Mouse (Mus musculus): ENCODE results near the gene Dgki. TPM values are rescaled to one million over a fixed set of nuclear protein-coding genes. Genes with fewer than 3 reads are reported as not detected.

Gene Dgki
- polyA plus RNA-seq, 1 experiment from 2014 or later: 5.9 TPM

- Histone ChIP-seq H3K4me2 (no peak overlapping the region), H3K9ac (no peak overlapping the region), H3K36me3 (no peaks in the 10 kb centered on the region), H3K9me3 (no peaks in the 10 kb centered on the region), H3K27ac (peak overlapping the region; percentile 25; the same call in 1 of the 2 replicates), H3K4me1 (replicated peaks) (no peaks in the 10 kb centered on the region), H3K4me3 (no peak overlapping the region), H3K27me3 (no peaks in the 10 kb centered on the region)
- ATAC-seq (ENCODE audit: low FRiP score): no peak
- 39% methylated on average over 6 of the region's 6 CpGs for WGBS
Observed at GRCm38 (mm10) chr6:36911586-36911985, 388.4 kb downstream of the Dgki start.

GRCm38 (mm10) chr6:36907191-36907590 is 392.8 kb downstream of the Dgki start:
- peaks cover 25% of the 10 kb centered on the region for H3K4me1 ChIP-seq (replicated peaks)
- H3K9ac ChIP-seq: no peak overlapping the region
- no peak for ATAC-seq (ENCODE audit: low FRiP score)
- H3K27ac ChIP-seq: no peak overlapping the region
- no peak overlapping the region for H3K4me2 ChIP-seq
- no peaks in the 10 kb centered on the region for H3K27me3 ChIP-seq
- 69% methylated on average over 3 of the region's 3 CpGs for WGBS
- no peaks in the 10 kb centered on the region for H3K9me3 ChIP-seq
- no peak overlapping the region for H3K4me3 ChIP-seq
- H3K36me3 ChIP-seq: no peaks in the 10 kb centered on the region

GRCm38 (mm10) chr6:36905965-36906364 is 394.0 kb downstream of the Dgki start:
- no peak for ATAC-seq (ENCODE audit: low FRiP score)
- WGBS: 93% methylated on average over 3 of the region's 3 CpGs

GRCm38 (mm10) chr6:36904911-36905310 is 395.1 kb downstream of the Dgki start:
- WGBS: 76% methylated on average over 5 of the region's 5 CpGs
- Histone ChIP-seq H3K27ac (no peak overlapping the region), H3K36me3 (no peaks in the 10 kb centered on the region), H3K4me3 (no peak overlapping the region), H3K9me3 (no peaks in the 10 kb centered on the region), H3K27me3 (no peaks in the 10 kb centered on the region), H3K4me2 (no peak overlapping the region), H3K9ac (no peak overlapping the region), H3K4me1 (replicated peaks) (peaks cover 26% of the 10 kb centered on the region)
- no peak for ATAC-seq (ENCODE audit: low FRiP score)

More at GRCm38 (mm10) chr6:36905965-36906364, 394.0 kb downstream of the Dgki start:
- H3K4me3 ChIP-seq: no peak overlapping the region
- H3K9ac ChIP-seq: no peak overlapping the region
- no peak overlapping the region for H3K27ac ChIP-seq
- no peaks in the 10 kb centered on the region for H3K36me3 ChIP-seq
- no peak overlapping the region for H3K4me2 ChIP-seq
- no peaks in the 10 kb centered on the region for H3K27me3 ChIP-seq
- no peaks in the 10 kb centered on the region for H3K9me3 ChIP-seq
- peaks cover 26% of the 10 kb centered on the region for H3K4me1 ChIP-seq (replicated peaks)

GRCm38 (mm10) chr6:36903821-36904220 is 396.2 kb downstream of the Dgki start:
- no peaks in the 10 kb centered on the region for H3K36me3 ChIP-seq
- no peak overlapping the region for H3K9ac ChIP-seq
- no peaks in the 10 kb centered on the region for H3K9me3 ChIP-seq
- WGBS: 13% methylated on average over 5 of the region's 5 CpGs
- peak overlapping the region; percentile 78 for H3K27ac ChIP-seq
- no peak overlapping the region for H3K4me2 ChIP-seq
- ATAC-seq (ENCODE audit: low FRiP score): peak; percentile 68; the same call in 1 of the 2 replicates
- peaks cover 26% of the 10 kb centered on the region for H3K4me1 ChIP-seq (replicated peaks)
- H3K27me3 ChIP-seq: no peaks in the 10 kb centered on the region
- no peak overlapping the region for H3K4me3 ChIP-seq

GRCm38 (mm10) chr6:36903159-36903794 is 396.7 kb downstream of the Dgki start:
- no peak overlapping the region for H3K9ac ChIP-seq
- peaks cover 26% of the 10 kb centered on the region for H3K4me1 ChIP-seq (replicated peaks)
- H3K27ac ChIP-seq: peak overlapping the region; percentile 78
- H3K4me2 ChIP-seq: no peak overlapping the region
- H3K4me3 ChIP-seq: no peak overlapping the region
- no peaks in the 10 kb centered on the region for H3K27me3 ChIP-seq
- H3K9me3 ChIP-seq: no peaks in the 10 kb centered on the region
- no peaks in the 10 kb centered on the region for H3K36me3 ChIP-seq
- 9% methylated on average over 8 of the region's 8 CpGs for whole genome bisulfite sequencing
- peak; percentile 76 for ATAC-seq (ENCODE audit: low FRiP score)

GRCm38 (mm10) chr6:36899872-36900271 is 400.1 kb downstream of the Dgki start:
- Histone ChIP-seq H3K27ac (no peak overlapping the region), H3K4me1 (replicated peaks) (peaks cover 22% of the 10 kb centered on the region), H3K9me3 (no peaks in the 10 kb centered on the region), H3K9ac (no peak overlapping the region), H3K4me2 (no peak overlapping the region), H3K27me3 (no peaks in the 10 kb centered on the region), H3K4me3 (no peak overlapping the region), H3K36me3 (no peaks in the 10 kb centered on the region)
- ATAC-seq (ENCODE audit: low FRiP score): no peak
- 87% methylated on average over 4 of the region's 4 CpGs for WGBS

GRCm38 (mm10) chr6:36898412-36898811 is 401.6 kb downstream of the Dgki start:
- H3K27ac ChIP-seq: no peak overlapping the region
- WGBS: 86% methylated on average over 6 of the region's 6 CpGs

GRCm38 (mm10) chr6:36897616-36898149 is 402.3 kb downstream of the Dgki start:
- Histone ChIP-seq H3K9me3 (no peaks in the 10 kb centered on the region), H3K4me1 (replicated peaks) (0 out of 2 replicates have a peak, but pooled peaks cover 3% of the 10 kb centered on the region), H3K27ac (no peak overlapping the region), H3K36me3 (no peaks in the 10 kb centered on the region), H3K27me3 (no peaks in the 10 kb centered on the region), H3K9ac (no peak overlapping the region), H3K4me3 (no peak overlapping the region), H3K4me2 (no peak overlapping the region)
- no peak for ATAC-seq (ENCODE audit: low FRiP score)
- 74% methylated on average over 3 of the region's 3 CpGs for WGBS

More at GRCm38 (mm10) chr6:36898412-36898811, 401.6 kb downstream of the Dgki start:
- no peaks in the 10 kb centered on the region for H3K27me3 ChIP-seq
- H3K4me2 ChIP-seq: no peak overlapping the region
- no peak for ATAC-seq (ENCODE audit: low FRiP score)
- no peak overlapping the region for H3K4me3 ChIP-seq
- peaks cover 9% of the 10 kb centered on the region for H3K4me1 ChIP-seq (replicated peaks)
- no peak overlapping the region for H3K9ac ChIP-seq
- H3K36me3 ChIP-seq: no peaks in the 10 kb centered on the region
- no peaks in the 10 kb centered on the region for H3K9me3 ChIP-seq

- Histone ChIP-seq H3K4me1 (replicated peaks) (peaks cover 6% of the 10 kb centered on the region), H3K27me3 (no peaks in the 10 kb centered on the region), H3K36me3 (no peaks in the 10 kb centered on the region), H3K4me3 (no peak overlapping the region), H3K4me2 (no peak overlapping the region), H3K9me3 (no peaks in the 10 kb centered on the region), H3K27ac (no peak overlapping the region), H3K9ac (no peak overlapping the region)
- ATAC-seq (ENCODE audit: low FRiP score): no peak
- WGBS: 71% methylated on average over 2 of the region's 2 CpGs
Observed at GRCm38 (mm10) chr6:36896656-36897055, 403.3 kb downstream of the Dgki start.

GRCm38 (mm10) chr6:36891820-36892219 is 408.2 kb downstream of the Dgki start:
- H3K4me2 ChIP-seq: no peak overlapping the region
- WGBS: 74% methylated on average over 5 of the region's 5 CpGs
- no peaks in the 10 kb centered on the region for H3K9me3 ChIP-seq
- no peaks in the 10 kb centered on the region for H3K36me3 ChIP-seq
- peak overlapping the region; percentile 44; the same call in 1 of the 2 replicates for H3K27ac ChIP-seq
- H3K4me3 ChIP-seq: no peak overlapping the region
- H3K4me1 ChIP-seq (replicated peaks): peaks cover 16% of the 10 kb centered on the region
- ATAC-seq (ENCODE audit: low FRiP score): no peak
- H3K27me3 ChIP-seq: no peaks in the 10 kb centered on the region
- no peak overlapping the region for H3K9ac ChIP-seq

GRCm38 (mm10) chr6:36890776-36891175 is 409.2 kb downstream of the Dgki start:
- ATAC-seq (ENCODE audit: low FRiP score): no peak
- Histone ChIP-seq H3K27ac (peak overlapping the region; percentile 56), H3K4me1 (replicated peaks) (peaks cover 16% of the 10 kb centered on the region), H3K36me3 (no peaks in the 10 kb centered on the region), H3K9ac (no peak overlapping the region), H3K4me3 (no peak overlapping the region), H3K9me3 (no peaks in the 10 kb centered on the region), H3K27me3 (no peaks in the 10 kb centered on the region), H3K4me2 (no peak overlapping the region)
- 52% methylated on average over 2 of the region's 2 CpGs for WGBS

GRCm38 (mm10) chr6:36890296-36890695 is 409.7 kb downstream of the Dgki start:
- no peak overlapping the region for H3K9ac ChIP-seq
- no peaks in the 10 kb centered on the region for H3K9me3 ChIP-seq
- no peaks in the 10 kb centered on the region for H3K27me3 ChIP-seq
- WGBS: 10% methylated on average over 5 of the region's 5 CpGs
- no peak overlapping the region for H3K4me2 ChIP-seq
- H3K36me3 ChIP-seq: no peaks in the 10 kb centered on the region
- H3K4me1 ChIP-seq (replicated peaks): peaks cover 16% of the 10 kb centered on the region
- H3K27ac ChIP-seq: peak overlapping the region; percentile 72
- H3K4me3 ChIP-seq: no peak overlapping the region
- ATAC-seq (ENCODE audit: low FRiP score): no peak
